Mouse (Mus musculus) cortical plate, adult 2 months (tissue): ENCODE results near the gene BC034090.

ENCODE experiments used
- CTCF ChIP-seq: fragments of 200-500 bp; IDR thresholded peaks from 2 replicates; pipeline ENCODE4 v1.5.1; 2011; ENCODE audit warnings: mild to moderate bottlenecking, control low read depth, low read length; ENCODE audit not compliant: insufficient read depth; ENCODE audit errors: extremely low read depth
- POLR2A ChIP-seq: fragments of 200-500 bp; IDR thresholded peaks from 2 replicates; pipeline ENCODE4 v1.6.1; 2011; ENCODE audit warnings: mild to moderate bottlenecking, low read length, control low read depth; ENCODE audit not compliant: insufficient read depth; ENCODE audit errors: extremely low read depth

GRCm38 (mm10) chr1:155237390-155237789 lies 6.9 kb downstream of the BC034090 start:
- TF ChIP-seq POLR2A (no peak), CTCF (no peak)
